Comparison of ENCODE assay signal across 25 mouse cellular contexts in the genomic region with DNA sequence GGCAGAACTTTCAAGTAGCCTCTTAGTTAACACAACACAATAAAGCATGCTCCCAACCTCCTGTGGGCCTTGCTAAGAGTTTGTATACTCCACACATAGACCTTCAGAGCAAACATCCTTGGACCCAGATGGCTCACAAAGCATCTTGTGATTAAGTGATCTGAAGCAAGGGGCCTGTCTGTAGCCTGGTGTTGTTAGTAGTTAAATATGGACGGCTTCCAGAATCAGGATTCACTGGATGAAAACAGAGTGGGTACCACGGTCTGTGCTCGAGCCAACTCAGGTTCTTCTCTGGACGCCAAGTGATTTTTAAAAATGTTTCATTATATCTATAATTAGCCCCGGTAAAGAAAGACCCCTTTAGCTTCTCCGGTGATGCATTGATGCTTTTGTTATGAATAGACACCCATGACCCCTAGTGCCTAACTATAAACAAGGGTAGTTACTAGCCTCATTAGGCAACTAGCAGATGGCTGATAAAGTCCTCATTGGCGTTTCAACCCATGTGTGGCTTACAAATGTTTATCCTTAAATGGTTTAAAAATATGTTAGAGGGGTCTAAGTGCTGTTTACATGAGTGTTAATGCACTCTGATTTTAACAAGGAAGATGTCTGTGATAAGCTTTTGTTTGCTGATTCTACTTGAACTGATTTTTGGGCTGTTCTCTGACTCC. TPM values are rescaled to one million over a fixed set of nuclear protein-coding genes. Genes with fewer than 3 reads are reported as not detected.
A peak's percentile ranks its signal among the peaks of the same experiment; 100 is the strongest.
DNase-seq lines count a peak whose midpoint lies in the region; ATAC-seq and TF ChIP-seq lines count a peak whose summit lies in the region.
"Had no signal": no experiment of that assay in that cellular context is flagged by ENCODE, and none has a peak within 500 bp of the region (broad histone marks: within the 10 kb centered on the region; RNA-seq: fewer than 3 reads in every experiment).

No protein-coding gene starts in this region.

- DNase-seq in forebrain, postnatal 0 days = no peak
- peak; percentile 31 for DNase-seq in heart, adult 11 months
- DNase-seq: adrenal gland, adult 8-10 months; adrenal gland, postnatal 14 days; adrenal gland, postnatal 36 days; B cell, adult 2 months; cerebellum, adult 11 months; cerebellum, adult 18-20 months; cerebellum, adult 8-10 months; cerebellum, adult 9-11 months; cerebellum, postnatal 14 days; cerebellum, postnatal 36 days; embryo, embryonic 11 days had no signal

- ATAC-seq in forebrain, embryonic 13.5 days = peak; percentile 53; the same call in 1 of the 2 replicates
- no peak for ATAC-seq in forebrain, postnatal 0 days
- peak; percentile 41; the same call in 1 of the 2 replicates for ATAC-seq in forebrain, embryonic 15.5 days (replicated peaks)
- no peak for ATAC-seq in forebrain, embryonic 12.5 days (ENCODE audit: low FRiP score)
- ATAC-seq in heart, embryonic 12.5 days (ENCODE audit: insufficient number of reproducible peaks, low FRiP score) = no peak
- ATAC-seq: activated CD4-positive, CD25-positive, alpha-beta regulatory T cell, adult 4 months; CD4-positive, CD25-positive, alpha-beta regulatory T cell, adult 4 months; Patski had no signal

- H3K27me3 ChIP-seq in forebrain, embryonic 13.5 days = no peaks in the 10 kb centered on the region
- no peaks in the 10 kb centered on the region for H3K27me3 ChIP-seq in forebrain, postnatal 0 days (ENCODE audit: insufficient read depth, low read length)
- no peaks in the 10 kb centered on the region for H3K27me3 ChIP-seq in forebrain, embryonic 15.5 days
- H3K27me3 ChIP-seq in forebrain, embryonic 12.5 days = no peaks in the 10 kb centered on the region
- no peaks in the 10 kb centered on the region for H3K27me3 ChIP-seq in heart, embryonic 12.5 days (replicated peaks)
- H3K27me3 ChIP-seq: CH12.LX; embryonic facial prominence, embryonic 13.5 days; embryonic facial prominence, embryonic 15.5 days had no signal

- TF ChIP-seq CTCF in forebrain, postnatal 0 days (IDR thresholded peaks at IDR 0.05; ENCODE audit: low read depth) = no peak

- no peak overlapping the region for H3K4me2 ChIP-seq in forebrain, embryonic 13.5 days
- no peak overlapping the region for H3K4me2 ChIP-seq in forebrain, postnatal 0 days (ENCODE audit: low read depth)
- H3K4me2 ChIP-seq in forebrain, embryonic 15.5 days (replicated peaks) = no peak overlapping the region
- H3K4me2 ChIP-seq in forebrain, embryonic 12.5 days = no peak overlapping the region
- no peak overlapping the region for H3K4me2 ChIP-seq in heart, embryonic 12.5 days
- H3K4me2 ChIP-seq: embryonic facial prominence, embryonic 13.5 days; embryonic facial prominence, embryonic 15.5 days had no signal

- WGBS in forebrain, embryonic 13.5 days = 40% methylated on average over 7 of the region's 7 CpGs
- 36% methylated on average over 7 of the region's 7 CpGs for WGBS in forebrain, postnatal 0 days
- 39% methylated on average over 7 of the region's 7 CpGs for WGBS in forebrain, embryonic 15.5 days
- WGBS in forebrain, embryonic 12.5 days = 53% methylated on average over 7 of the region's 7 CpGs
- 84% methylated on average over 7 of the region's 7 CpGs for WGBS in heart, embryonic 12.5 days

- no peaks in the 10 kb centered on the region for H3K9me3 ChIP-seq in forebrain, embryonic 13.5 days (replicated peaks)
- H3K9me3 ChIP-seq in forebrain, postnatal 0 days (ENCODE audit: low read length) = no peaks in the 10 kb centered on the region
- no peaks in the 10 kb centered on the region for H3K9me3 ChIP-seq in forebrain, embryonic 15.5 days
- no peaks in the 10 kb centered on the region for H3K9me3 ChIP-seq in forebrain, embryonic 12.5 days
- no peaks in the 10 kb centered on the region for H3K9me3 ChIP-seq in heart, embryonic 12.5 days (replicated peaks)
- H3K9me3 ChIP-seq: embryonic facial prominence, embryonic 13.5 days; embryonic facial prominence, embryonic 15.5 days; G1E had no signal

- H3K4me1 ChIP-seq in forebrain, embryonic 13.5 days = peaks cover 9% of the 10 kb centered on the region
- H3K4me1 ChIP-seq in forebrain, postnatal 0 days (ENCODE audit: insufficient read depth) = no peaks in the 10 kb centered on the region
- H3K4me1 ChIP-seq in forebrain, embryonic 15.5 days = peaks cover 10% of the 10 kb centered on the region; the same call in 1 of the 2 replicates
- 0 out of 2 replicates have a peak, but pooled peaks cover 3% of the 10 kb centered on the region for H3K4me1 ChIP-seq in forebrain, embryonic 12.5 days
- H3K4me1 ChIP-seq in heart, embryonic 12.5 days (replicated peaks) = no peaks in the 10 kb centered on the region
- H3K4me1 ChIP-seq: embryonic facial prominence, embryonic 15.5 days had no signal

- no peaks in the 10 kb centered on the region for H3K36me3 ChIP-seq in forebrain, embryonic 13.5 days (ENCODE audit: poor library complexity, severe bottlenecking)
- H3K36me3 ChIP-seq in forebrain, postnatal 0 days (ENCODE audit: insufficient read depth) = no peaks in the 10 kb centered on the region
- no peaks in the 10 kb centered on the region for H3K36me3 ChIP-seq in forebrain, embryonic 15.5 days
- no peaks in the 10 kb centered on the region for H3K36me3 ChIP-seq in forebrain, embryonic 12.5 days (replicated peaks)
- no peaks in the 10 kb centered on the region for H3K36me3 ChIP-seq in heart, embryonic 12.5 days
- H3K36me3 ChIP-seq: embryonic facial prominence, embryonic 13.5 days; embryonic facial prominence, embryonic 15.5 days; G1E had no signal

- no peak overlapping the region for H3K4me3 ChIP-seq in forebrain, embryonic 13.5 days
- no peak overlapping the region for H3K4me3 ChIP-seq in forebrain, postnatal 0 days (ENCODE audit: low read depth, low read length)
- H3K4me3 ChIP-seq in forebrain, embryonic 15.5 days = no peak overlapping the region
- no peak overlapping the region for H3K4me3 ChIP-seq in forebrain, embryonic 12.5 days (replicated peaks)
- no peak overlapping the region for H3K4me3 ChIP-seq in heart, embryonic 12.5 days
- H3K4me3 ChIP-seq: embryonic facial prominence, embryonic 13.5 days; embryonic facial prominence, embryonic 15.5 days; erythroblast, embryonic 14.5 days had no signal

- no peak overlapping the region for H3K9ac ChIP-seq in forebrain, embryonic 13.5 days
- no peak overlapping the region for H3K9ac ChIP-seq in forebrain, postnatal 0 days
- H3K9ac ChIP-seq in forebrain, embryonic 15.5 days (replicated peaks) = no peak overlapping the region
- no peak overlapping the region for H3K9ac ChIP-seq in forebrain, embryonic 12.5 days
- H3K9ac ChIP-seq in heart, embryonic 12.5 days = no peak overlapping the region
- H3K9ac ChIP-seq: embryonic facial prominence, embryonic 13.5 days; embryonic facial prominence, embryonic 15.5 days had no signal

- peak overlapping the region; percentile 31; the same call in 1 of the 2 replicates for H3K27ac ChIP-seq in forebrain, embryonic 13.5 days
- H3K27ac ChIP-seq in forebrain, postnatal 0 days (ENCODE audit: low read depth, low read length) = no peak overlapping the region
- no peak overlapping the region for H3K27ac ChIP-seq in forebrain, embryonic 15.5 days (replicated peaks)
- no peak overlapping the region for H3K27ac ChIP-seq in forebrain, embryonic 12.5 days
- no peak overlapping the region for H3K27ac ChIP-seq in heart, embryonic 12.5 days (ENCODE audit: poor library complexity, severe bottlenecking)
- H3K27ac ChIP-seq: embryonic facial prominence, embryonic 13.5 days; embryonic facial prominence, embryonic 15.5 days had no signal

RNA-seq across cellular contexts. Expression of a gene that starts 47.7 kb away (rescaled TPM):
- polyA plus RNA-seq in forebrain, embryonic 13.5 days (2015; fragmentation: Nextera tagmentation; extraction: Ambion mirVana) = 3.5 and 4.1 TPM in 2 replicates
- total RNA-seq in forebrain, postnatal 0 days (2014; rRNA removed) = 7.8 and 8.4 TPM in 2 replicates
- polyA plus RNA-seq in forebrain, postnatal 0 days (2015; fragmentation: Nextera tagmentation; extraction: Ambion mirVana) = 3.1 and 4.7 TPM in 2 replicates
- 4.1 and 4.2 TPM in 2 replicates for polyA plus RNA-seq in forebrain, embryonic 15.5 days (2015; fragmentation: Nextera tagmentation; extraction: Ambion mirVana)
- polyA plus RNA-seq in forebrain, embryonic 12.5 days (2016; fragmentation: Nextera tagmentation; extraction: Ambion mirVana) = 8.8 and 9.1 TPM in 2 replicates
- polyA plus RNA-seq in heart, embryonic 12.5 days (2016; fragmentation: Nextera tagmentation; extraction: Ambion mirVana) = 22.1 and 23.9 TPM in 2 replicates

Comparison
In these comparisons a context has a peak if more than half of its experiments do, and no peak if none do; other contexts are left out.
1. ATAC-seq: peak in forebrain, embryonic 13.5 days (single experiment) and forebrain, embryonic 15.5 days (single experiment); none in forebrain, postnatal 0 days (single experiment), forebrain, embryonic 12.5 days (single experiment) and heart, embryonic 12.5 days (single experiment).